Mouse (Mus musculus) stomach, embryonic 14.5 days (tissue): ENCODE measurements at regions not wholly inside any gene's neighbourhood (a gene's known extent, or its start where the extent isn't known, plus 50 kb on each side); places are given as distances from the start of the nearest gene placed in this dataset.

Source experiments
- ATAC-seq: fragments of 200-750 bp; cut with Nextera tagmentation; 2 replicates; pipeline ENCODE4 v1.8.0; 2017; ENCODE audit warnings: low read depth, moderate TSS enrichment; ENCODE audit not compliant: insufficient number of reproducible peaks, insufficient read depth, low FRiP score
- H3K27ac ChIP-seq: fragments of 300-500 bp; sonication (generic); 2 replicates; pipeline ENCODE4 v1.5.1; 2014; ENCODE audit warnings: mild to moderate bottlenecking, low read length, moderate library complexity, mixed read lengths
- H3K27me3 ChIP-seq: fragments of 300-500 bp; sonication (generic); 2 replicates; pipeline ENCODE4 v1.6.1; 2014; ENCODE audit warnings: low read length, control low read depth, mixed read lengths; ENCODE audit not compliant: control insufficient read depth, insufficient read depth
- H3K36me3 ChIP-seq: fragments of 300-500 bp; sonication (generic); 2 replicates; pipeline ENCODE4 v1.6.1; 2014; ENCODE audit warnings: mild to moderate bottlenecking, control low read depth, low read length, moderate library complexity, mixed read lengths; ENCODE audit not compliant: control insufficient read depth, insufficient read depth
- H3K4me1 ChIP-seq: fragments of 300-500 bp; sonication (generic); 2 replicates; pipeline ENCODE4 v1.6.1; 2014; ENCODE audit warnings: low read length, control low read depth, mixed read lengths; ENCODE audit not compliant: control insufficient read depth, insufficient read depth
- H3K4me2 ChIP-seq: fragments of 300-500 bp; sonication (generic); replicated peaks from 2 replicates; pipeline ENCODE4 v1.6.1; 2014; ENCODE audit warnings: low read depth, low read length, control low read depth
- H3K4me3 ChIP-seq: fragments of 300-500 bp; sonication (generic); 2 replicates; pipeline ENCODE4 v1.5.1; 2014; ENCODE audit warnings: low read depth, low read length, control low read depth
- H3K9ac ChIP-seq: fragments of 300-500 bp; sonication (generic); replicated peaks from 2 replicates; pipeline ENCODE4 v1.6.1; 2014; ENCODE audit warnings: low read depth, mild to moderate bottlenecking, control low read depth, low read length, moderate library complexity, mixed read lengths
- H3K9me3 ChIP-seq: fragments of 300-500 bp; sonication (generic); 2 replicates; pipeline ENCODE4 v1.6.1; 2016; ENCODE audit warnings: low read depth, low read length, control low read depth; ENCODE audit not compliant: control insufficient read depth
- WGBS: fragments of 180-500 bp; shearing (Covaris S2); extraction: QIAGEN DNeasy Blood & Tissue Kit; methylation state at CpG from one replicate; pipeline ENCODE4 v1.1.7; 2014; 5-methylcytosine and 5-hydroxymethylcytosine counted together

DNA sequence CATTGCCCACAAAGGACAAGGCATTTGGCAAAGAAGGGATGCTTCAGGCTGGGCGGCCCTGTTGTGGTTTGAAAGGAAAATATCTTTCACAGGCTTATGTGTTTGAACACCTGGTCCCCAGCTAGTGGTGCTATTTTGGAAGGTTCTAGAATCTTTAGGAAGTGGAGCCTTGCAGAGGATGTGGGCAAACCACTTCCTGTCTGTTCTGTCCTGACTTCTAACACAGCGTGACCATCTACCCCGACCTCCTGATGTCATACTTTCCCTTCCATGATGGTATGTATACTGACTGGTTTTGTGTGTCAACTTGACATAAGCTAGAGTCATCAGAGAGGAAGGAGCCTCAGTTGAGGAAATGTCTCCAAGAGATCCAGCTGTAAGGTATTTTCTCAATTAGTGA, 97.2 kb upstream of the Cops8 start:
- Histone ChIP-seq H3K4me3 (no peak overlapping the region), H3K36me3 (no peaks in the 10 kb centered on the region), H3K4me2 (no peak overlapping the region), H3K9ac (no peak overlapping the region), H3K4me1 (0 out of 2 replicates have a peak, but pooled peaks cover 9% of the 10 kb centered on the region), H3K27ac (no peak overlapping the region), H3K9me3 (no peaks in the 10 kb centered on the region), H3K27me3 (no peaks in the 10 kb centered on the region)
- 88% methylated on average over 3 of the region's 3 CpGs for WGBS
- no peak for ATAC-seq

DNA sequence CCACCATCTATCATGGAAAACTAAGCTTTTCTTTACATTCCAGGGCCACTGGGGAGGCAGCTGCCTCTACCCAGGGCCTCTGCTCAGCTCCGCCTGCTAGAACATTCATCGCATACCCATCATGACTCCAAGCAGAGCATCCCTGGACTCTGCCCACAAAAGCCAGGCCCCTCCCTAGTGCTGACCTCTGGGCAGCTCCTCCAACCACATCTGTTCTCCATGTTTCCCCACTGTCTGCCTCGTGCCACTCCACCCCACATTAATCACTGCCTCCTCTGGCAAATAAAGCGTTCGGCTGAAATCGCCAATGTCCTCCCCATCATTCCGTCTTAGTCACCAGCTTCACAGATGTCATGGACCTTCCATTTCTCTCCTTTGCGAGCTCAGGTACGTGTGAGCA, 96.2 kb upstream of the Cops8 start:
- Histone ChIP-seq H3K27me3 (no peaks in the 10 kb centered on the region), H3K4me1 (0 out of 2 replicates have a peak, but pooled peaks cover 9% of the 10 kb centered on the region), H3K4me3 (no peak overlapping the region), H3K27ac (no peak overlapping the region), H3K9me3 (no peaks in the 10 kb centered on the region), H3K9ac (no peak overlapping the region), H3K4me2 (no peak overlapping the region), H3K36me3 (no peaks in the 10 kb centered on the region)
- ATAC-seq: no peak
- WGBS: 43% methylated on average over 9 of the region's 9 CpGs

DNA sequence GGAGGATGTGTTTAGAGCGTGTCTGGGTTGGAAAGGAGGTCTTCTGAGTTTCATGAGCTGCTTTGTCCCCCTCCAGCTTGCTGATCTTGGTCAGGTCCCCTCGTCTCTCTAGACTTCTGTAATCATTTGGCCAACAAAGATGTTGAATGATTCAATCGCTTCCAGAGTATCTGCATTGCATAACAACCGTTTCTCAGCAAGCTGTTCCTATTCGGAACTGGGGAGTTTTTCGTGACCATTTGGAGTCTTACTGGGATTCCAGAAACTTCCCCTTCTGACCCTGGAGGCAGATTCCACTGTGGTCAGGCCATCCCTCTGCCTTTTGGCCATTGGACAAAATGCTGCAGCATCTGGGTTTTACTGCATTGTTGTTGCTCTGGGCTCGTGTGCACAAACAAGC, 93.4 kb upstream of the Cops8 start:
- 82% methylated on average over 7 of the region's 7 CpGs for WGBS
- Histone ChIP-seq H3K9me3 (no peaks in the 10 kb centered on the region), H3K4me3 (no peak overlapping the region), H3K36me3 (no peaks in the 10 kb centered on the region), H3K27me3 (no peaks in the 10 kb centered on the region), H3K4me2 (no peak overlapping the region), H3K9ac (no peak overlapping the region), H3K4me1 (0 out of 2 replicates have a peak, but pooled peaks cover 8% of the 10 kb centered on the region), H3K27ac (no peak overlapping the region)
- no peak for ATAC-seq

DNA sequence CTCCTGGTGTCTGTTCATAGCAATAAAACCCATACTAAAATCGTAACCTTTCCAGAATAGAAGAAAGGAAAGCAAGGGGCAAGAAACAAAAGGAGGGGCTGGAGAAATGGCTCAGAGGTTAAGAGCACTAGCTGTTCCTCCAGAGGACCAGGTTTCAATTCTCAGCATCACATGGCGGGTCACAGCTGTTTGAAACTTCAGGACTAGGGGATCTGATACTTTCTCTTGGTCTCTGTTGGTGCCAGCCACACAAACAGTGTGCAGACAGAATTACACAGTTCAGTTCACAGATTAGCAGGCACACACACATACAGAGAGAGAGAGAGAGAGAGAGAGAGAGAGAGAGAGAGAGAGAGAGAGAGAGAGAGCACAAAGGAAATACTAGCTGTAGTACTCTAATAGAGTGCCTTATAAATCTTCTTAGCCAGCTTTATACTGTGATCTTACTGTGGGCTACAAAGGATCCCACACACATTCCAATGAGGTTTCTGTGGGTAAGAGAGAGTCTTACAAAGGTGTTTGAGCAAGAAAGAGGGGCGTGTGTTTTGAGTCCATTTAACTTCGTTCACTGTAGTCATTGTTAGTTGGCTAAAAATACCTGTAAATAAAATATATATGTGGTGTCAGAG, 89.2 kb upstream of the Cops8 start:
- no peak overlapping the region for H3K9ac ChIP-seq
- no peaks in the 10 kb centered on the region for H3K9me3 ChIP-seq
- no peak overlapping the region for H3K4me3 ChIP-seq
- no peaks in the 10 kb centered on the region for H3K36me3 ChIP-seq
- H3K27me3 ChIP-seq: no peaks in the 10 kb centered on the region
- peaks cover 3% of the 10 kb centered on the region; the same call in 1 of the 2 replicates for H3K4me1 ChIP-seq
- ATAC-seq: no peak
- no peak overlapping the region for H3K4me2 ChIP-seq
- 63% methylated on average over 4 of the region's 4 CpGs for WGBS
- no peak overlapping the region for H3K27ac ChIP-seq

DNA sequence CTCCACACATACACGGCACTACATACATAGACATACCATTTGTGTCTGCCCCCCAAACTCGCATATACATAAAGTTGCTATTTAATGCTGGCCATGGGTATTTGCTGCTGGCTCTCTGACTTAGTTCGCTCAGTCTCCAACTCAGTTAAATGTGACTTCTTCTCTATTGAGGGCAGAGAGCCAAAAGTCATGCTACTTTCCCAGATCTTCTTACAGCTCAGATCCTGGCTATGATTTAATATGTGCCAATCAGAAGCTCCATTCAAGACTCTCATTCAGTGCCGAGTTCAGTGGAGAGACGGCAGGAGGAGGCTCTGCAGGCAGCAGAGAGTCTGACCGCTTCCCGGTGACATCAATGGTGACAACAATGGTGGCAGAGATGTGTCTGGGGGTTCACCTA, 88.6 kb upstream of the Cops8 start:
- Histone ChIP-seq H3K9ac (no peak overlapping the region), H3K36me3 (no peaks in the 10 kb centered on the region), H3K4me2 (no peak overlapping the region), H3K4me3 (no peak overlapping the region), H3K4me1 (peaks cover 3% of the 10 kb centered on the region; the same call in 1 of the 2 replicates), H3K27ac (no peak overlapping the region), H3K27me3 (no peaks in the 10 kb centered on the region), H3K9me3 (no peaks in the 10 kb centered on the region)
- no peak for ATAC-seq
- WGBS: 79% methylated on average over 7 of the region's 7 CpGs

DNA sequence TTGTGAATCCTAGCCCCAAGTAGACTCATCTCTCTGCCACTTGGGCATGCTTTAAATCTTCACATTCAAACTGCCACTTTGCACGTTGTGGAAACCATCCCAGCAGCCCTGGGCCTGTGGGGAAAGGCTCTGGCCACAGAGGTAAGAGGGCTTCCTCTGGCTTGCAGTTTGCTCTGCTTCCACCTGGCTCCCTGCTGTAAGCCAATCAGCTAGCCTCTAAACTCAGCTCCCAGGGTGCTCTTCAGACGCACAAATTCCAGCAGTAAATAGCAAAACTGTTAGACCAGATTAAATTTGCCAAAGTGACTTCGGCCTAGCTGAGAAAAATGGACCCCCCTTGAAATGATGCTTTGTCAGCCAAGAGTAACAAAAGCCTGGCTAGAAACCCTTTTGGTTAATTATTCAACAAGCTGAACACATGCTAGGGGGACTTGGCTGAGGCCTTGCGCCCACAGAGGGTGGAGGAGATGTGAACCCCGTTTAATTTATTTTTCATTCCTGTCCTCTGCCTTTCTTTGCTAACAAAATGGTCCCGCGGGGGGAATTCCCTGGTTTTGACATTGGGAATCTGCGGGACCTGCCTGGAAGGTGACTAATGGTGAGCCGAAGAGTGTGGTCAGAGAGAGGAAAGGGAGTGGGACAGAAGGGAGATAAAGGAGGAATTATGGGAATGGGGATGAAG, 84.1 kb upstream of the Cops8 start:
- no peak overlapping the region for H3K4me2 ChIP-seq
- no peaks in the 10 kb centered on the region for H3K27me3 ChIP-seq
- H3K9ac ChIP-seq: no peak overlapping the region
- peak overlapping the region; percentile 73 for H3K27ac ChIP-seq
- no peaks in the 10 kb centered on the region for H3K36me3 ChIP-seq
- no peak overlapping the region for H3K4me3 ChIP-seq
- no peak; the same call in 1 of the 2 replicates for ATAC-seq
- H3K4me1 ChIP-seq: peaks cover 14% of the 10 kb centered on the region; the same call in 1 of the 2 replicates
- no peaks in the 10 kb centered on the region for H3K9me3 ChIP-seq
- 44% methylated on average over 9 of the region's 9 CpGs for whole genome bisulfite sequencing

DNA sequence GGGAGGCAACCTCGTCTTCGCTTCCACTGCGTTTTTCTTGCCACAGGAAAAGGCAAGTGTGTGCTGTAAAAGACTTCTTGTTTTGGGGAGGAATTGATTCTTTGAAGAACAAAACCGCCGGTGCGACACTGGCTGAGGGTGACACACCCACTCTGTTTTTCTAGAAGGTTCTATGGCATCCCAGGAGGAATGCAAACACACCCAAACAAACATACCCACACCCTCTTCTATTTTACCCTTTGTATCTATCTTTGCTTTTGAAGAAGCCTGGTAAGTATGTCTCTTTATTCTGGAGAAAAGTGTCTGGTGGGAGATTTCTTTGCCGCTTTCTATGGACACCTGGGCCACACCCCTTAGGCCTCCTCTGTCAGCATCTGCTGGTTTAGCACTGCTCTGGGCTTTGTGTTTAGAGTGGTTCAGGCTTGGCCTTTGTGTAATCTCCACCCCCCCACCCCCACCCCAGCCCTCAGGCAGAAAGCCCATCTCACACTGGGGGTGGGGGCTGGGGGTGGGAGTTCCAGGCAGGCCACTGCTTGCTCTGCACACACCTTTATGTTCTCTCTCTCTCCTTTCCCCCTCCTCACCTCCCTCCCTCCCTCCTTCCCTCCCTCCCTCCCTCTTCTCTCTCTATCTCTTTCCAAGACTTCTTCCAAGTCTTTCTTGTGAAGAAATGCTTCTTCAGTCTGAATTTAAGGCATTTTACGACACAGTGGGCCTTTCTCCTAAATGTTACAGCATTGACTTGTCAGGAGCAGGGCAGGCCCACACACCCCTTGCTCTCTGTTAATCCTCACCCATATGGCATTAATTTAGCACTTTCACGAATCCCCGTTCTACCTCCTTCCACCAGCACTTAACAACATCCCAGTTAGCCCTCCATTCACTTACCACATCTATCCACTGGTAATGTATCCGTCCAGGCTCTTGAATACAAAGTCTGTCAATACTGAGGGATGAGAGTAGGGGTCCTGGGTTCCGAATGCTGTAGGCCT, 83.2 kb upstream of the Cops8 start:
- Histone ChIP-seq H3K9me3 (no peaks in the 10 kb centered on the region), H3K9ac (no peak overlapping the region), H3K4me2 (no peak overlapping the region), H3K36me3 (no peaks in the 10 kb centered on the region), H3K4me1 (peaks cover 19% of the 10 kb centered on the region; the same call in 1 of the 2 replicates), H3K27me3 (no peaks in the 10 kb centered on the region), H3K4me3 (no peak overlapping the region), H3K27ac (peak overlapping the region; percentile 73)
- ATAC-seq: peak; percentile 70; the same call in 1 of the 2 replicates
- WGBS: 66% methylated on average over 12 of the region's 12 CpGs

DNA sequence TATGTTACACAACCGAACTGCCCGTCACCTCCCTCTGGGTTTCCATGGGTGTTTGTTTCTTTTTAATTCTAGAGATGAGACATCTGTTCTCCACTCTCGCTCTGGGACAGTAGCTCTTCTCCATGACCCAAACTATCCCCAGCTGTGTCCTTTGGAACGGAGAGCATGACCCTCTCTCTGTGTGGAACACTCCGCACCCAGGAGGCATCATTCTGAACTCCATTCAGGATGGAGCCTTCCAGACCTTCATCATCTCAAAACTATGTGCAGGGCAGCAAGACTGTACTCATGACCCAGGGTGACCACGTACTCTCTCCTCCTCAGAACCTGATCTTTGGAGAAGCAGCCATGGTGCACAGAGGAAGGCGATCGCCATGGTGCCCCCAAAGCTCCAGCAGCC, 80.5 kb upstream of the Cops8 start:
- no peak overlapping the region for H3K9ac ChIP-seq
- 69% methylated on average over 8 of the region's 8 CpGs for WGBS
- no peak for ATAC-seq
- H3K9me3 ChIP-seq: no peaks in the 10 kb centered on the region
- H3K4me2 ChIP-seq: no peak overlapping the region
- no peaks in the 10 kb centered on the region for H3K27me3 ChIP-seq
- peaks cover 26% of the 10 kb centered on the region; the same call in 1 of the 2 replicates for H3K4me1 ChIP-seq
- H3K27ac ChIP-seq: peak overlapping the region; percentile 52; the same call in 1 of the 2 replicates
- no peaks in the 10 kb centered on the region for H3K36me3 ChIP-seq
- no peak overlapping the region for H3K4me3 ChIP-seq
